ENCODE assay signal across 9 mouse cellular contexts in the genomic region with DNA sequence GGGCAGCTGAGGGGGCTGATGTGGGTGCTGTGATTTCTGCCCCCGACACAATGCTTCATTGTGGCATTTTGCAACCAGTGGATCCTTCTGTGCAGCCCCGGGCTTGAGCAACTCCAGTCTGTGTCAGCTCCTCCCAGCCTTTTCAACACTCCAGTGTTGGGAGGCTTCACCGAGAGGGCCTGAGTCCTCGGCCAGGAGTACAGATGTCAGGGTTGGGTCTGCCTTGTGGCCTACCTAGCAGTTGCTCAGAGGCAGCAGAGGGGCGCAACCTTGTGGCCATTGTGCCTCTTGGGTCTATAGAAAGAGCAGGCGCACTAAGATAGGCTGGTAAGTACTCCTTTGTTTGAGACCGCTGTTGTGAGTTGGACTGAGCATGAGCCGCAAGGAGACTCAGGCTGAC. TPM values are rescaled to one million over a fixed set of nuclear protein-coding genes. Genes with fewer than 3 reads are reported as not detected.
DNase-seq lines count a peak whose midpoint lies in the region; ATAC-seq lines count a peak whose summit lies in the region.
"Had no signal": no experiment of that assay in that cellular context is flagged by ENCODE, and none has a peak within 500 bp of the region (broad histone marks: within the 10 kb centered on the region; RNA-seq: fewer than 3 reads in every experiment).

No protein-coding gene starts in this region.

- no peaks in the 10 kb centered on the region for H3K27me3 ChIP-seq in heart, embryonic 16.5 days (ENCODE audit: control insufficient read depth, insufficient read depth, low read length)
- no peaks in the 10 kb centered on the region; the same call in 1 of the 2 replicates for H3K27me3 ChIP-seq in hindbrain, embryonic 14.5 days (ENCODE audit: control insufficient read depth, insufficient read depth, low read length)

- no peak overlapping the region for H3K4me3 ChIP-seq in heart, embryonic 16.5 days (ENCODE audit: low read length)
- H3K4me3 ChIP-seq in hindbrain, embryonic 14.5 days (replicated peaks; ENCODE audit: low read length): no peak overlapping the region

- 0 out of 2 replicates have a peak overlapping the region, but pooled peaks have one; percentile 6 for H3K4me2 ChIP-seq in heart, embryonic 16.5 days (ENCODE audit: low read depth, low read length)
- H3K4me2 ChIP-seq in hindbrain, embryonic 14.5 days (replicated peaks): no peak overlapping the region

- H3K9me3 ChIP-seq in heart, embryonic 16.5 days (replicated peaks; ENCODE audit: control insufficient read depth, low read length): no peaks in the 10 kb centered on the region
- no peaks in the 10 kb centered on the region for H3K9me3 ChIP-seq in hindbrain, embryonic 14.5 days (ENCODE audit: control insufficient read depth, low read length)

- peaks cover 33% of the 10 kb centered on the region for H3K4me1 ChIP-seq in heart, embryonic 16.5 days (ENCODE audit: control insufficient read depth, insufficient read depth, low read length)
- H3K4me1 ChIP-seq in hindbrain, embryonic 14.5 days (replicated peaks; ENCODE audit: control insufficient read depth, insufficient read depth, low read length): peaks cover 8% of the 10 kb centered on the region; the same call in 1 of the 2 replicates

- DNase-seq in embryo, embryonic 10.5 days (ENCODE audit: low spot score): peak; percentile 46
- DNase-seq in embryo, embryonic 9.5 days (ENCODE audit: extremely low spot score): no peak
- DNase-seq in B cell, adult 2 months: peak; percentile 15 to 17
- peak; percentile 65 to 76 for DNase-seq in lung, postnatal 4 days
- no peak for DNase-seq in urinary bladder, postnatal 10 days (ENCODE audit: low spot score)
- no peak for DNase-seq in ovary, postnatal 36 days (ENCODE audit: low spot score)
- no peak for DNase-seq in hindbrain, embryonic 14.5 days (ENCODE audit: low spot score)

- WGBS in heart, embryonic 16.5 days: 50% methylated on average over 8 of the region's 8 CpGs
- 45% methylated on average over 8 of the region's 8 CpGs for WGBS in hindbrain, embryonic 14.5 days

- no peaks in the 10 kb centered on the region for H3K36me3 ChIP-seq in heart, embryonic 16.5 days (ENCODE audit: control insufficient read depth, insufficient read depth)
- no peaks in the 10 kb centered on the region for H3K36me3 ChIP-seq in hindbrain, embryonic 14.5 days (replicated peaks; ENCODE audit: control insufficient read depth, insufficient read depth)

- no peak overlapping the region for H3K27ac ChIP-seq in heart, embryonic 16.5 days (ENCODE audit: low read length)
- no peak overlapping the region for H3K27ac ChIP-seq in hindbrain, embryonic 14.5 days

- 0 out of 2 replicates have a peak overlapping the region, but pooled peaks have one; percentile 26 for H3K9ac ChIP-seq in heart, embryonic 16.5 days (ENCODE audit: low read length)
- no peak overlapping the region for H3K9ac ChIP-seq in hindbrain, embryonic 14.5 days

- ATAC-seq in heart, embryonic 16.5 days (replicated peaks; ENCODE audit: extremely low read depth, insufficient read depth, low FRiP score): no peak
- ATAC-seq in hindbrain, embryonic 14.5 days (ENCODE audit: low FRiP score): no peak; the same call in 1 of the 2 replicates

RNA-seq across cellular contexts. Expression of a gene that starts 1.5 kb away (rescaled TPM):
- 5.1 and 6.0 TPM in 2 replicates for polyA plus RNA-seq in heart, embryonic 16.5 days (2015; fragmentation: Nextera tagmentation; extraction: Ambion mirVana)
- polyA plus RNA-seq in hindbrain, embryonic 14.5 days (2014; fragmentation: Nextera tagmentation; extraction: Ambion mirVana): 4.5 and 4.8 TPM in 2 replicates

RNA-seq across cellular contexts. Expression of a gene that starts 15.5 kb away (rescaled TPM):
- 238 and 243 TPM in 2 replicates for polyA plus RNA-seq in heart, embryonic 16.5 days (2015; fragmentation: Nextera tagmentation; extraction: Ambion mirVana)
- polyA plus RNA-seq in hindbrain, embryonic 14.5 days (2014; fragmentation: Nextera tagmentation; extraction: Ambion mirVana): 409 and 428 TPM in 2 replicates

RNA-seq across cellular contexts. Expression of a gene that starts 45.0 kb away (rescaled TPM):
- not detected in 2 replicates for polyA plus RNA-seq in heart, embryonic 16.5 days (2015; fragmentation: Nextera tagmentation; extraction: Ambion mirVana)
- not detected in 2 replicates for polyA plus RNA-seq in hindbrain, embryonic 14.5 days (2014; fragmentation: Nextera tagmentation; extraction: Ambion mirVana)
- polyA plus RNA-seq: stomach, embryonic 14.5 days had no signal

Comparison
In these comparisons a context has a peak if more than half of its experiments do, and no peak if none do; other contexts are left out.
1. DNase-seq: peak in embryo, embryonic 10.5 days (single experiment), B cell, adult 2 months (2 of 2) and lung, postnatal 4 days (2 of 2); none in embryo, embryonic 9.5 days (single experiment), urinary bladder, postnatal 10 days (single experiment), ovary, postnatal 36 days (single experiment) and hindbrain, embryonic 14.5 days (single experiment).